Mouse (Mus musculus) small intestine, adult 10 weeks (tissue): ENCODE data around the gene Rpl34. TPM values are rescaled to one million over a fixed set of nuclear protein-coding genes. Genes with fewer than 3 reads are reported as not detected.

Experiments used
- polyA plus RNA-seq: library from polyadenylated mRNA; stranded (reverse); fragments of 350-450 nt; fragmentation: Illumina TruSeq; extraction: RNeasy Lipid Tissue Mini Kit (QIAGEN cat#74804); gene quantifications from one replicate; pipeline ENCODE4 v1.2.3, GENCODE M21; 2014; ENCODE audit warnings: low replicate concordance

Rpl34 gene
- polyA plus RNA-seq: 41.1 TPM

GRCm38 (mm10) chr3:130730189-130730653 lies at the start of gene Rpl34:
Gene Rpl34 (minus strand): TSS chr3:130730398.

GRCm38 (mm10) chr3:130708967-130709924 lies 21.0 kb downstream of the Rpl34 start, which contains the start of gene Ostc:
Gene Ostc (minus strand): TSS chr3:130709444.

Other genes with a start within 250 kb of the Rpl34 start
- gene Etnppl, start 113.0 kb downstream of the Rpl34 start, polyA plus RNA-seq: 0.97 TPM
- 295 TPM for gene Ostc, start 21.0 kb downstream of the Rpl34 start, polyA plus RNA-seq